Mouse (Mus musculus): ENCODE measurements around the gene Tex264. TPM values are rescaled to one million over a fixed set of nuclear protein-coding genes. Genes with fewer than 3 reads are reported as not detected.
A peak's percentile ranks its signal among the peaks of the same experiment; 100 is the strongest.

The Tex264 gene
- 16.3 and 16.5 TPM in 2 replicates for polyA plus RNA-seq (2016; fragmentation: Nextera tagmentation; extraction: Ambion mirVana)

DNA sequence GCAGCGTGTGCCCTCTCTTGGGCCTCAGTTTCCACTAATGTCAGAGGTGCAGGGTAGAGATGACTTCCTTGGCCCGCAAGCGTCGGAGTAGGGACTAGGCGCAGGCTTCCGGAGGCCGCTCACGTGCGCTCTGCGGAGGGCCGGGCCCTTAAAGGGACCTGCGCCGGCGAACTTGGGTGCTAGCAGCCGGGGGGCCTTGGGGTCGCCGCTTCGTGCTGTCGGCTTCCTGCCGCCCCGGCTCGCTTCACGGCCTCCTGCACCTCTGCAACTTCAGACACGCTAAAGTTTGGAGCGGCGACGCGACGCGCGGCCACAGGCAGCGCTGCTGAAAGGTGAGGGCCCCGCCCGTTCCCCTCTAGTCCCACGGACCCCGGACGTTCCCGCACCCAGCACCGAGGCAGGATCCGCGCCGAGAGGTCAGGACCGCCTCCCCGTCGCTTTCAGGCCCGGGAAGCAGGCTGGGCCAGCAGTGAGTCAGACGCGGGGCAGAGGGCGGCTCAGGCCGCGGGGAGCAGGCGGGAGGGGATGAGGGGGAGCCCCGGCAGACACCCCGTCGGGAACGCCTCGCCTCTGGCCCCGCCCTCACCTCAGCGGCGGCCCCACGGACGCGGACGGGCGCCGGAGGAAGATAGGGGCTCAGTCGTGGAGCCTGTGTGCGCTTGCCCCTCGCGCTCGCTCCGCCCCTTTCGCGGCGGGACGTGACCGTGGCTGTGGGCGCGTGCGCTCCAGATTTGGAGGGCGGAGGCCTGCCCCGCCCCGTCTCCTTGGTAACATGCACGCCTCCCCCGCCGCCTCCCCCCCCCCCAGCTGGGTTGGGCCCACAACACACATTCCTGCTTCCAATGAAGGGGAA is at the start of gene Tex264:
TSS of gene Tex264 (minus strand) at position 679 of the 853 bp plus-strand sequence.
- Histone ChIP-seq H3K9me3 (replicated peaks) (no peaks in the 10 kb centered on the region), H3K27me3 (replicated peaks) (no peaks in the 10 kb centered on the region), H3K4me2 (peak within 1 kb of the TSS; percentile 99), H3K27ac (peak within 1 kb of the TSS; percentile 49), H3K4me3 (peak within 1 kb of the TSS; percentile 72), H3K9ac (peak within 1 kb of the TSS; percentile 78), H3K36me3 (peaks cover 7% of the 10 kb centered on the region; the same call in 1 of the 2 replicates), H3K4me1 (peaks cover 34% of the 10 kb centered on the region)
- ATAC-seq: peak; percentile 84
- under 1% methylated on average over 76 of the region's 86 CpGs for WGBS (ENCODE audit: insufficient replicate concordance)

DNA sequence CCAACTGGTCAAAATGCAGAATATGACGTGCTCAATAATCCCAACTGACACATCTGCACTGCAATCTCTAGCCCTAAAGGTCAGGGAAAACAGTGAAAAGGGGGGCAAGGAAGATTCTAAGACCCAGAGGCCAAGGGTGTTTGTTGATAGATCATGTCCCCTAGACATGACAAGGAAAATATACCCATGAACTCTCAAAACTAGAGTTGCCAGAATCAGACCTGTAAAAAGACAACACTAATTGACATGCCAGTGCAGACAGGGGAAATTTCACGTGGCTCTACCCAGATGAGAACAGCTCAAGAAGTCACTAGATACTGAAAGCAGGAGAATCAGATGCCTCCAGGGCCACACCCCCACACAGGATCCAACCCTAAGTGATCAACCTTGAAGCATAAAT is 48.0 kb upstream of the Tex264 start:
- no peaks in the 10 kb centered on the region for H3K4me1 ChIP-seq
- H3K4me2 ChIP-seq: no peak overlapping the region
- no peak for ATAC-seq
- no peak overlapping the region for H3K9ac ChIP-seq
- H3K27me3 ChIP-seq (replicated peaks): no peaks in the 10 kb centered on the region
- no peak overlapping the region for H3K4me3 ChIP-seq
- H3K36me3 ChIP-seq: peaks cover 8% of the 10 kb centered on the region; the same call in 1 of the 2 replicates
- WGBS (ENCODE audit: insufficient replicate concordance): 67% methylated on average over 2 of the region's 2 CpGs
- H3K9me3 ChIP-seq (replicated peaks): no peaks in the 10 kb centered on the region
- no peak overlapping the region for H3K27ac ChIP-seq

- no peaks in the 10 kb centered on the region for H3K27me3 ChIP-seq (replicated peaks)
- H3K4me1 ChIP-seq: peaks cover 22% of the 10 kb centered on the region
- WGBS (ENCODE audit: insufficient replicate concordance): 78% methylated on average over 2 of the region's 2 CpGs
- H3K36me3 ChIP-seq: no peaks in the 10 kb centered on the region
- no peak overlapping the region for H3K4me3 ChIP-seq
- no peak overlapping the region for H3K27ac ChIP-seq
- no peak overlapping the region for H3K9ac ChIP-seq
- no peak for ATAC-seq
- H3K9me3 ChIP-seq (replicated peaks): no peaks in the 10 kb centered on the region
- H3K4me2 ChIP-seq: no peak overlapping the region
Observed at GRCm38 (mm10) chr9:106729416-106729815, 43.7 kb upstream of the Tex264 start.

- Histone ChIP-seq H3K4me3 (no peak overlapping the region), H3K4me1 (peaks cover 22% of the 10 kb centered on the region), H3K27me3 (replicated peaks) (no peaks in the 10 kb centered on the region), H3K36me3 (peaks cover 8% of the 10 kb centered on the region; the same call in 1 of the 2 replicates), H3K9ac (no peak overlapping the region), H3K4me2 (peak overlapping the region; percentile 17; the same call in 1 of the 2 replicates), H3K27ac (peak overlapping the region; percentile 61; the same call in 1 of the 2 replicates), H3K9me3 (replicated peaks) (no peaks in the 10 kb centered on the region)
- 18% methylated on average over 1 of the region's 1 CpGs for WGBS (ENCODE audit: insufficient replicate concordance)
- peak; percentile 97 for ATAC-seq
Observed at GRCm38 (mm10) chr9:106726891-106727290, 41.2 kb upstream of the Tex264 start.

DNA sequence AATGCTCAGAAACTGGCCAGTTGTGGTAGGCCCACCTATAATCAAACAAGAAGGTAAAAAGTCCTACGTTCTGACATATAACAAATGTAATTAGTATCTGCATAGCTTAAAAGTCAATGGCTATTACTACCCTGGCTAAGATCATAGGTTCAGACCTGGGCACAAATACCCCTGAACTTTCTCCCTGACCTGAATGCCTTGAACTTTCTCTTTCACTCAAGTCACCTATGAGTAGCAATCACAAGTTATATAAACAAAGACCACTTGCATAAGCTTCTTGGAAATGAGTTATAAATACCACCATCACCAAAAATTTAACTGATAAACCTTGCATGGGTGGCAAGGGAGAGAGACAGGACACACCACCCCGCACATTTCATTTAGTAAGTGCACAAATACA is 39.7 kb upstream of the Tex264 start:
- peaks cover 22% of the 10 kb centered on the region for H3K4me1 ChIP-seq
- no peak overlapping the region for H3K4me2 ChIP-seq
- H3K9me3 ChIP-seq (replicated peaks): no peaks in the 10 kb centered on the region
- ATAC-seq: no peak
- H3K9ac ChIP-seq: no peak overlapping the region
- H3K27ac ChIP-seq: no peak overlapping the region
- no peaks in the 10 kb centered on the region for H3K27me3 ChIP-seq (replicated peaks)
- 79% methylated on average over 2 of the region's 2 CpGs for WGBS (ENCODE audit: insufficient replicate concordance)
- no peak overlapping the region for H3K4me3 ChIP-seq
- H3K36me3 ChIP-seq: peaks cover 17% of the 10 kb centered on the region

DNA sequence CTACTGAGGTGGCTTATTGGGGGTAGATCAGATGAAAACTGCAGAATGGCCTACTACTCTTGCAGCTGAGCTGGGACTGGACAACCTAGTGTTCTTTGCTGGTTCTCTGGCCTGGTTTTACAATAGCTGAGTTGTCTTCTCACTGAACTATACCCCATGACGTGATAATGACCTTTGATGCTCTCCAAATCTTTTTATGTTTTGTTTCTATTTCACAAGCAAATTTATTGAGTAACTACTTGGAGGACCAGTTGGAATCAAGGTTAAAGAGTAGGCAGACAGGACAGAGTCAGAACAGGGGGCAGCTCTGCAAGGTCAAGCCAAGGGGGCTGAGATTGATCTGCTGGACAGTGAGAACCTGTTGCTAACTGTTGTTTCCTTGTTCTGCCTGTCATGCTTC is 39.1 kb upstream of the Tex264 start:
- Histone ChIP-seq H3K4me2 (no peak overlapping the region), H3K27ac (no peak overlapping the region), H3K9ac (no peak overlapping the region), H3K4me1 (peaks cover 22% of the 10 kb centered on the region), H3K27me3 (replicated peaks) (no peaks in the 10 kb centered on the region), H3K9me3 (replicated peaks) (no peaks in the 10 kb centered on the region), H3K4me3 (no peak overlapping the region), H3K36me3 (peaks cover 22% of the 10 kb centered on the region)
- 64% methylated on average over 1 of the region's 1 CpGs for WGBS (ENCODE audit: insufficient replicate concordance)
- ATAC-seq: no peak

- H3K9ac ChIP-seq: no peak overlapping the region
- ATAC-seq: no peak
- H3K9me3 ChIP-seq (replicated peaks): no peaks in the 10 kb centered on the region
- no peaks in the 10 kb centered on the region for H3K27me3 ChIP-seq (replicated peaks)
- H3K4me1 ChIP-seq: no peaks in the 10 kb centered on the region
- WGBS (ENCODE audit: insufficient replicate concordance): 85% methylated on average over 4 of the region's 4 CpGs
- H3K36me3 ChIP-seq: peaks cover 91% of the 10 kb centered on the region
- H3K27ac ChIP-seq: no peak overlapping the region
- H3K4me3 ChIP-seq: no peak overlapping the region
- H3K4me2 ChIP-seq: no peak overlapping the region
Observed at GRCm38 (mm10) chr9:106716729-106717128, 31.0 kb upstream of the Tex264 start.

- Histone ChIP-seq H3K4me1 (no peaks in the 10 kb centered on the region), H3K4me2 (no peak overlapping the region), H3K9me3 (replicated peaks) (no peaks in the 10 kb centered on the region), H3K27ac (no peak overlapping the region), H3K9ac (no peak overlapping the region), H3K36me3 (peaks cover 89% of the 10 kb centered on the region), H3K27me3 (replicated peaks) (no peaks in the 10 kb centered on the region), H3K4me3 (no peak overlapping the region)
- no peak for ATAC-seq
- WGBS (ENCODE audit: insufficient replicate concordance): 82% methylated on average over 2 of the region's 2 CpGs
Observed at GRCm38 (mm10) chr9:106716232-106716631, 30.5 kb upstream of the Tex264 start.

DNA sequence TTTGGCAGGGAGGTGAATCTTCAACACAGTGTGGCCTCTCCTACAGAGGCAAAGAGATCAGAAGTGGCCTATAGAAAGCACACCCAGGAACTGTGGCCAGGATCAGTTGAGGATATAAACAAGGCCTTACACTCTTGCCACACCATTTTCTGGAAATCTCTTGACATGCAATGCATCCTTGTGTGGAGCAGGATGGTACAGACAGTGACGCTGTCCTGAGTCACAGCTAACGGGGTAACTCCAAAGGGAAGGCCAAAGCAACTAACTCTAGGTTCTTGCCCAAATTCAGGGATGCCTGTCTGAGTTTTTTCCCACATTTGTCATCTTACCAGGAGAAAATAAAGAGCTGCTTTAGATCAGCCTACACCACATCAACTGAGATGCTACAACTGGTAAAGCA is 26.7 kb upstream of the Tex264 start:
- Histone ChIP-seq H3K4me2 (no peak overlapping the region), H3K36me3 (peaks cover 89% of the 10 kb centered on the region), H3K9ac (no peak overlapping the region), H3K4me1 (no peaks in the 10 kb centered on the region), H3K9me3 (replicated peaks) (no peaks in the 10 kb centered on the region), H3K4me3 (no peak overlapping the region), H3K27me3 (replicated peaks) (no peaks in the 10 kb centered on the region), H3K27ac (no peak overlapping the region)
- ATAC-seq: no peak
- WGBS (ENCODE audit: insufficient replicate concordance): 87% methylated on average over 2 of the region's 2 CpGs

- H3K9me3 ChIP-seq (replicated peaks): no peaks in the 10 kb centered on the region
- WGBS (ENCODE audit: insufficient replicate concordance): 83% methylated on average over 11 of the region's 11 CpGs
- H3K27ac ChIP-seq: no peak overlapping the region
- peaks cover 45% of the 10 kb centered on the region for H3K36me3 ChIP-seq
- no peaks in the 10 kb centered on the region for H3K27me3 ChIP-seq (replicated peaks)
- ATAC-seq: no peak
- H3K4me2 ChIP-seq: no peak overlapping the region
- H3K4me3 ChIP-seq: no peak overlapping the region
- no peaks in the 10 kb centered on the region for H3K4me1 ChIP-seq
- no peak overlapping the region for H3K9ac ChIP-seq
Observed at GRCm38 (mm10) chr9:106692973-106693481, 7.3 kb upstream of the Tex264 start.

DNA sequence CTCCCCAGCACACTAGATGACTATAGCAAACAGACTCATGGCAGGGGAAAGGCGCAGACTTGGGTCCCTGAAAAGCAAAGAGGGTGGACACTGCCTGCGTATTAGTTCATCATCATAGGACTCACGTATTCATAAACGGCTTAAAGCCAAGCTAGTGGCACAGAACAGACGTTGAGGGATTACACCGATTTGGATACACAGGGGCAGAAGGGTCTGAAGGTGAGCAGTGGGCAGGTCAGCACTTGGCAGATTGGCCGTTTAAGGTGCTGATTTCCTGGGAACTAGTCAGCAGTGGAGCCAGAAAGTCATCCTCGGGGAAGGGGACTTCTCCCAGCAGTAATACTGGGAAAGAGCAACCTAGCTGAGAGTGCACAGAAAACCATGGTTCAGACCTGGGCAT is 3.1 kb upstream of the Tex264 start:
- no peak overlapping the region for H3K27ac ChIP-seq
- H3K36me3 ChIP-seq: peaks cover 15% of the 10 kb centered on the region
- peaks cover 34% of the 10 kb centered on the region for H3K4me1 ChIP-seq
- no peaks in the 10 kb centered on the region for H3K27me3 ChIP-seq (replicated peaks)
- ATAC-seq: no peak
- no peak overlapping the region for H3K9ac ChIP-seq
- H3K4me2 ChIP-seq: no peak overlapping the region
- no peak overlapping the region for H3K4me3 ChIP-seq
- WGBS (ENCODE audit: insufficient replicate concordance): 74% methylated on average over 8 of the region's 8 CpGs
- H3K9me3 ChIP-seq (replicated peaks): no peaks in the 10 kb centered on the region

GRCm38 (mm10) chr9:106686983-106687650 is 1.4 kb upstream of the Tex264 start:
- Histone ChIP-seq H3K4me1 (peaks cover 34% of the 10 kb centered on the region), H3K4me3 (no peak overlapping the region), H3K9ac (no peak overlapping the region), H3K9me3 (replicated peaks) (no peaks in the 10 kb centered on the region), H3K4me2 (peak overlapping the region; percentile 36), H3K27me3 (replicated peaks) (no peaks in the 10 kb centered on the region), H3K36me3 (no peaks in the 10 kb centered on the region), H3K27ac (no peak overlapping the region)
- 33% methylated on average over 8 of the region's 8 CpGs for WGBS (ENCODE audit: insufficient replicate concordance)
- ATAC-seq: peak; percentile 48

Measured in liver, embryonic 12.5 days (tissue).